Mouse (Mus musculus): Measurements from ENCODE around the gene Azin2.

The Azin2 gene

GRCm38 (mm10) chr4:128962029-128962925, at the start of gene Azin2:
TSS of gene Azin2 (minus strand) at chr4:128962442.
- peak; percentile 92 for DNase-seq

- DNase-seq = peak; percentile 26
These were observed 49.4 kb upstream of the Azin2 start for GRCm38 (mm10) chr4:129011604-129012121.

DNA sequence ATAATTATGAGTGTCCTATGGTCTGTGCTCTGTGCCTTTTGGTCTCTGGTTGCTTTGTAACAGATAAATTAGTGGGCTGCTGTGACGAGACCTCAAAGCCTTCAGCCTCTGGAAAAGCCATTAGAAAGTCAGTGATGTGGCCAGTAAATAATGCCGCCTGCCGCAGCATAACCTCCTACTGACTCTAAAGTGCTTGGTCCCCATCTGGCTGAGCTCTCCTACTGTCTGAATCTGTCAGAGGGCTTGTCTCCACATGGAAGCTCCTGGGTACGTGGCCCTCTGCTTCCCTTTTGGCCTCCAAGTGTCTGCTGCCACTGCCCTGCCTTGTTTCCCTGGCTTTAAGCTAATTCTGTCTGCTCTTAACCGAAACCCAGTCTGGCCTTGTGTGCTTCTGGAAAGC, 47.3 kb upstream of the Azin2 start:
- DNase-seq = no peak

DNA sequence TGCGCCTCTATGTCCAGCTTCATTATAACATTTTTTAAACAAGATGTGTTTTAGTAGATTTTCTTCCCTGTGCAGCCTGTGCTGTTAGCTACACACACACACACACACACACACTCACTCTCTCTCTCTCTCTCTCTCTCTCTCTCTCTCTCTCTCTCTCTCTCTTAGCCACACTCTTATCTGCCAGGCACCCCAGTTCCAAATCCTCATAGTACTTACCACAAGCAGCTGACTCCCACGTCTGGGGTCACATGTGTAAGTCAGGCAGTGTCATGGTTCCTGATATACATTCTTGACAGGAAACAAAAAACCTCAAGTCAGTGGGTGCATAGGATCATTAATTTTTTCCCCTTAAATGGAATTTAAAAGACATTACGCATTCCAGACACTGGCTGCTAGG, 46.4 kb upstream of the Azin2 start:
- DNase-seq = no peak

GRCm38 (mm10) chr4:129008006-129008519, 45.8 kb upstream of the Azin2 start:
- DNase-seq = no peak

- no peak for DNase-seq
These were observed 41.5 kb upstream of the Azin2 start for GRCm38 (mm10) chr4:129003720-129004119.

DNA sequence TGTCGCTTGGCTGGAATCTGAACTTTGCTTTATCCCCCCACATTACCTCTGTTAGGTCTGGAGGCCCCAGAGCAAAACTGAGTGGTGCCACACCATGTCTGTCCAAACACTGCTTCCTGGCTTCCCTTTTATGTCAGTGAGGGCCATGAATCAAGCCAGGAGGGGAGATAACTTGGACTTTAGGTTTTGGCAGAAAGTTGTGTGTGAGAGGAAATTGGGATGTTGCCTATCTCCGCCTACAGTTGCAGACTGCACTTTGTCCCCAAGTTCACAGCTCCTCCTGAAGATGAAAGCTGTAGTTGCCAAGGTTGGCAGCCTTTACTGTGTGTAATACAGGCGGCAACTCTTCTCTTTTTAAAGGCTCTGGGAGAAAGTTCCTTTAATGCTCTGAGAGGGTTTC, 38.5 kb upstream of the Azin2 start:
- DNase-seq = no peak

- DNase-seq = no peak
These were observed 36.2 kb upstream of the Azin2 start for GRCm38 (mm10) chr4:128998401-128998800.

- DNase-seq = no peak
These were observed 35.0 kb upstream of the Azin2 start for GRCm38 (mm10) chr4:128997258-128997657.

DNA sequence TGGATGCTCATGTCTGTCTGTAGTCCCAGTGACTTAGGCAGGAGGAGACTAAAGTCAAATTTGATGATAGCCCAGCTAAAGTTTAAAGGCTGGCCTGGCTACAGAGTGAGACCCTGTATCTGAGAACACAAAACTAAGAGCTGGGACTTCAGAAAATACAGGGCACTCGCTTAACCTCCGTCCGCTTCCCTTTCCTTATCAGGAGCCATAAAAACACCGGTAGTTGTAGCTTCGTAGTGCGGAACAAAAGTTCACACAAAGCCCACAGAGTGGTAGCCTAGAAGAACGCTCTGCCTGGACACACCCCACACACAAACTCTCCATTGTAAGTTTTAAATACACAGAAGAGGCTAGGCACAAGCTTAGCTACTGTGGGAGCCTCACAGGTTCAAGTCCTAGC, 33.0 kb upstream of the Azin2 start:
- no peak for DNase-seq

- no peak for DNase-seq
These were observed 31.4 kb upstream of the Azin2 start for GRCm38 (mm10) chr4:128993675-128994074.

- peak; percentile 96 for DNase-seq
These were observed 30.9 kb upstream of the Azin2 start for GRCm38 (mm10) chr4:128993025-128993662.

- no peak for DNase-seq
These were observed 29.9 kb upstream of the Azin2 start for GRCm38 (mm10) chr4:128992176-128992575.

DNA sequence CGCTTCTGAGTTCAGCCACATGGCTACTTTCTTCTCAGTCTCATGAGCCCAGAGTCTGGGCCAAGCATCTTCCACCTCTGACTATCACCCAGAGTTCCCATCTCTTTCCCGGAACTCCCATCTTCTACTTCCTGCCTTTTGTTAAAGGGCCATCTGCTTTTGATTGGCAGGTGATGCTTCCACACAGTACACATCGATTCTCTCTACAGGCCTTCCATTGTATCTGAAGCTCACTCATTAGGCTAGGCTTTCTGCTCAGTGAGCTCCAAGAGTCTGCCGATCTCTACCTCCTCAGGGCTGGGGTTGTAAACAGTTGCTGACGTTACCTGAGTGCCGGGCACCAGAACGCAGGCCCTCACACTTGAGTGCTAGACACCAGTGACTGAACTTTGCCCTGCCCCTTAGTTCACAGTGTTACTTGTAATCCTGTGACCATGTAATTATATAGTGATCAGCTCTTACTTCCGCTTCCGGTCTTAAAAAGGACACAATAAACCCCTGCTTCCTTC, 29.3 kb upstream of the Azin2 start, which contains the start of gene Ak2:
TSS of gene Ak2 (plus strand) at position 459 of the 509 bp plus-strand sequence.
- DNase-seq = no peak

GRCm38 (mm10) chr4:128989678-128990077, 27.4 kb upstream of the Azin2 start:
- DNase-seq = no peak

DNA sequence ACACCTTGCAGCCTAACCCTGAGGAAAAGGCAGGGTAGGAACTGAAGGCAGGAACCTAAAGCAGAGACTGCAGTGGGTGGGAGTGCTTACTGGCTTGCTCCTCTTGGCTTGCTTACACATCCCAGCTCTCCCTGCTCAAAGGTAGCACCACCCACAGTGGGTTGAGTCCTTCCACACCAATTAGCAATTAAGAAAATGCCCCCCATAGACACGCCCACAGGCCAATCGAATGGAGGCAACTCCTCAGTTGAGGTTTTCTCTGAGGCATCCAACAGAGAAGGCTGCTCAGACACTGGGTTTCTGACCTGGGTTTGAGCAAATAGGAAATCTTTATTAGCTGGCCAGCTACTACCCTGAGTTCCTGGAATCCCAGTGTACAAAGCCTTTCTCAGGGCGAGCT, 26.7 kb upstream of the Azin2 start:
- no peak for DNase-seq

GRCm38 (mm10) chr4:128984600-128984999, 22.4 kb upstream of the Azin2 start:
- DNase-seq = no peak

DNA sequence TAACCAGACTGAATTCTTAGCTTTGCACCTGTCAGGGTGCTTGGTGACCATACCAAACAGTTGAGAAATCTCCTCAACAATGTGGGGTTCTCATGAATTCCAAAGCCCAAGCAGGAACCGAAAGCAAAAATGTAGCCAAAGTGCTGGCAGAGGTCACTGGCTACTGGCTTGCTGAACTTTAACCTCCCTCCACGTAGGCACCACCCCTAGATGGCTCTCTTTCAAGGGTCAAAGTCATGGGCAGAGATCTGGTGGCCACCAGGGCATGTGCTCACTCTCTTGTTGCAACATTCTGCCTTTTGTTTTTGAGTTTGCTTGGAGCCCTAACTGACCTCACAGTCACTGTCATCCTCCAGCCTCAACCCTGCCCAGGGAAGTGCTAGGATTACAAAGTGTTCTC, 21.4 kb upstream of the Azin2 start:
- no peak for DNase-seq

DNA sequence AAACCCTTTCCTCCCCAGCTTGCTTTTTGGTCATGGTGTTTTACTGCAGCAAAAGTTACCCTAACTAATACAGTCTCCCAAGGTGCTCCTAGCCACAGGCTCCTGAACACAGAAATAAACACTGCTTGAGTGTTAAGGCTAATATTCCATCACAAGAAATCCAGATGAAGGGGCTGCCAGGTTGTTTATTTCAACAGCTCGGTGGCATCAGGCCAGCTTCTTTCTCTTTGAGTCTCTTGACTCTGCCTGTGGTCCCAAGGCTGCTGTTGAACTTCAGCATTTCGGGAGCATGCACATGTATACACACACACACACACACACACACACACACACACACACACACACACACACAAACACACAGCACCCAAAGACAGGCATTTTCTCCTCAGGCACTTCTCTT, 20.9 kb upstream of the Azin2 start:
- DNase-seq = no peak

DNA sequence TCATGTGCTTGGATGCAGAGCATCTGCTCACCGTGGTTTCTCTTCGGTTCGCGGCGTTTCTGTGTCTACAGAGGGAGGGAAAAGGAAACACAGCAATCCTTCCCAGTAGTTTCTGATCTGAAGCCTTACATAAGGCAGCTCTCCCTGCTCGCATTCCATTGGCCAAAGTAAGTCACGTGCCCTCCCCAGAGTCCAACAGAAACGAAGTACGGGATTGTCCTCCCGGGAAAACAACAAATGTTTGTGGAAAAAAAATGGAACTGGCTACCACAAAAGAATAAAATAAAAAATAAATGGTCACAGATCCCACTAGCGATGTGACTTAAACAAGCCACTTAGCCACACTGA, 19.6 kb upstream of the Azin2 start:
- no peak for DNase-seq

DNA sequence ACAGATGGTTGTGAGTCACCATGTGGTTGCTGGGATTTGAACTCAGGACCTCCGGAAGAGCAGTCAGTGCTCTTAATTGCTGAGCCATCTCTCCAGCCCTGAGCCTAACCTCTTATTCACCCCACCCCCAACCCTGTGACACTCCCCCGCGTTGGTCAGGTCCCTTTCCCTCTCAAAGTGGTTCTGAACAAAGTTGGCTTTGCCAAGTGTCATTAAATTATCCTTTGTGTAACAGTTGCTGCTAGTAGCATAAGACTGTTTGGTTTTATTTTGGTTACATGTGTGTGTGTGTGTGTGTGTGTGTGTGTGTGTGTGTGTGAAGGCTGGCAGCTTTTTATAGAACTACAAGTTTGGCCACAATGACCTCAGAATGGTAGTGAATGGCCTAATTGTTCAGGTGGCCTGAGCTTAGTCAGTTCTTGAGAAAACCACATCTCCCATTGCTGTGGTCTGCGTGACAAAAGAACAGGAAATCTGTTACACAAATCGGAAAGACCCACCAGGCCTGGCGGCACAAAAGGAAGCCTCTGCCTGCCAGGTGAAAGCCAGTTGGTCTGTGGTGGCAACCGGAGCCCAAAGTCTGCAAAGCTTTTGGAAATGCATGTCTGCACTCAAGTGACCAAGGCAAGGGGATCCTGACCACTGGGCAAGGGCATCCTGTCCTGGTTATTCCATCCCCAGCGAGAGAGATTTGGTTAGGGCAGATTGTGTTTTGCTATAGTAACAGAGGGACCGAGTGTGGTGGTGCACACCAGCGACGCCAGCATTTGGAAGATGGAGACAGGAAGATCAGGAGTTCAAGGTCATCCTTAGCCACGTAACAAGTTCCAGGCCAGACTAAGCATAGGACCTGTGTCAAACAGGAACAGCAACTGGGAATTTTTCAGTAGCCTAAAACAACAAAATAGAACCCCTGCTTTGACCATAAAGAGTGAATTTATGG, 18.9 kb upstream of the Azin2 start:
- DNase-seq = no peak

- DNase-seq = no peak
These were observed 16.4 kb upstream of the Azin2 start for GRCm38 (mm10) chr4:128978634-128979033.

DNA sequence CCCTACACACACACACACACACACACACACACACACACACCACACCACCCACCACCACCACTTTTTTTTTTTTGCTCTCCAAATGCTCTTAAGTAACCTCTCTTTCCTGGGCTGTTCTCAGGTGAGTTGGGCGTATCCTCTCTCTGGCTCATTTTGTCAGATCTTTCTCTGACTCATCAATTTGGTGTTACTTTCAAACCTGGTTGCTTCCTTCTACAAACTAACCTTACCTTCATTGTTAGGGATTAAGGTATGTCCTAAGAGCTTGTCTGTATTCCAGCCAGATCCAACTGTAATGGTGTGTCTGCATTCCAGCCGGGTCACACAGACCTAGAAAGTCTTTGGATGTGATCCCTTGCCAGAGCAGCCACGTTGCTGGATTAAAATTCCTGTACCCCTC, 15.0 kb upstream of the Azin2 start:
- DNase-seq = no peak
